ENCODE assay signal across 13 mouse cellular contexts in genomic region chr2:170526513-170526912, GRCm38 (mm10). TPM values are rescaled to one million over a fixed set of nuclear protein-coding genes. Genes with fewer than 3 reads are reported as not detected.
DNase-seq lines count a peak whose midpoint lies in the region; ATAC-seq lines count a peak whose summit lies in the region.
"Had no signal": no experiment of that assay in that cellular context is flagged by ENCODE, and none has a peak within 500 bp of the region (broad histone marks: within the 10 kb centered on the region; RNA-seq: fewer than 3 reads in every experiment).

No protein-coding gene starts in this region.

- H3K4me2 ChIP-seq in embryonic facial prominence, embryonic 14.5 days (ENCODE audit: low read depth, low read length) = no peak overlapping the region
- H3K4me2 ChIP-seq in embryonic facial prominence, embryonic 15.5 days (replicated peaks) = no peak overlapping the region
- no peak overlapping the region for H3K4me2 ChIP-seq in stomach, embryonic 15.5 days
- H3K4me2 ChIP-seq: hindbrain, embryonic 12.5 days; intestine, embryonic 15.5 days had no signal

- H3K36me3 ChIP-seq in embryonic facial prominence, embryonic 14.5 days (ENCODE audit: control insufficient read depth, insufficient read depth, low read length) = no peaks in the 10 kb centered on the region
- H3K36me3 ChIP-seq in embryonic facial prominence, embryonic 10.5 days (replicated peaks) = no peaks in the 10 kb centered on the region
- no peaks in the 10 kb centered on the region for H3K36me3 ChIP-seq in embryonic facial prominence, embryonic 15.5 days
- no peaks in the 10 kb centered on the region for H3K36me3 ChIP-seq in stomach, embryonic 15.5 days
- H3K36me3 ChIP-seq: hindbrain, embryonic 12.5 days; intestine, embryonic 15.5 days had no signal

- no peak overlapping the region for H3K27ac ChIP-seq in embryonic facial prominence, embryonic 14.5 days (replicated peaks; ENCODE audit: low read depth, low read length)
- H3K27ac ChIP-seq in embryonic facial prominence, embryonic 10.5 days (replicated peaks) = no peak overlapping the region
- no peak overlapping the region for H3K27ac ChIP-seq in embryonic facial prominence, embryonic 15.5 days (replicated peaks)
- H3K27ac ChIP-seq in stomach, embryonic 15.5 days = no peak overlapping the region
- H3K27ac ChIP-seq: hindbrain, embryonic 12.5 days; intestine, embryonic 15.5 days; liver, embryonic 14.5 days had no signal

- H3K4me3 ChIP-seq in embryonic facial prominence, embryonic 14.5 days (ENCODE audit: low read depth, low read length) = no peak overlapping the region
- no peak overlapping the region for H3K4me3 ChIP-seq in embryonic facial prominence, embryonic 10.5 days
- no peak overlapping the region for H3K4me3 ChIP-seq in embryonic facial prominence, embryonic 15.5 days (replicated peaks)
- no peak overlapping the region for H3K4me3 ChIP-seq in stomach, embryonic 15.5 days (replicated peaks)
- H3K4me3 ChIP-seq: hindbrain, embryonic 12.5 days; intestine, embryonic 15.5 days had no signal

- WGBS in embryonic facial prominence, embryonic 14.5 days = 81% methylated on average over 8 of the region's 8 CpGs
- 92% methylated on average over 8 of the region's 8 CpGs for WGBS in embryonic facial prominence, embryonic 10.5 days
- 77% methylated on average over 8 of the region's 8 CpGs for WGBS in embryonic facial prominence, embryonic 15.5 days
- 76% methylated on average over 8 of the region's 8 CpGs for WGBS in stomach, embryonic 15.5 days

- H3K9me3 ChIP-seq in embryonic facial prominence, embryonic 14.5 days (ENCODE audit: control insufficient read depth, low read length) = no peaks in the 10 kb centered on the region
- no peaks in the 10 kb centered on the region for H3K9me3 ChIP-seq in embryonic facial prominence, embryonic 10.5 days
- H3K9me3 ChIP-seq in embryonic facial prominence, embryonic 15.5 days (replicated peaks) = no peaks in the 10 kb centered on the region
- no peaks in the 10 kb centered on the region for H3K9me3 ChIP-seq in stomach, embryonic 15.5 days
- H3K9me3 ChIP-seq: hindbrain, embryonic 12.5 days; intestine, embryonic 15.5 days had no signal

- DNase-seq in embryonic facial prominence, embryonic 14.5 days (ENCODE audit: low spot score) = peak; percentile 36
- no peak for DNase-seq in embryonic facial prominence, embryonic 10.5 days (ENCODE audit: low spot score)
- peak; percentile 66 to 73 for DNase-seq in lung, adult 18-20 months
- no peak for DNase-seq in lung, postnatal 14 days
- DNase-seq in right cerebral cortex, postnatal 14 days = no peak
- no peak for DNase-seq in c-Kit-positive CD71-positive TER-119-positive erythroid progenitor cells, embryonic 14.5 days (ENCODE audit: low spot score)
- DNase-seq: cerebellum, adult 8-10 months; thymus, adult 18-20 months had no signal

- no peaks in the 10 kb centered on the region for H3K27me3 ChIP-seq in embryonic facial prominence, embryonic 14.5 days (replicated peaks; ENCODE audit: control insufficient read depth, insufficient read depth, low read length)
- no peaks in the 10 kb centered on the region for H3K27me3 ChIP-seq in embryonic facial prominence, embryonic 10.5 days (replicated peaks; ENCODE audit: low read depth, poor library complexity, severe bottlenecking)
- no peaks in the 10 kb centered on the region for H3K27me3 ChIP-seq in embryonic facial prominence, embryonic 15.5 days
- no peaks in the 10 kb centered on the region for H3K27me3 ChIP-seq in stomach, embryonic 15.5 days (replicated peaks)
- H3K27me3 ChIP-seq: hindbrain, embryonic 12.5 days; intestine, embryonic 15.5 days had no signal

- no peaks in the 10 kb centered on the region for H3K4me1 ChIP-seq in embryonic facial prominence, embryonic 14.5 days (ENCODE audit: control insufficient read depth, insufficient read depth, low read length)
- no peaks in the 10 kb centered on the region for H3K4me1 ChIP-seq in embryonic facial prominence, embryonic 10.5 days
- H3K4me1 ChIP-seq in embryonic facial prominence, embryonic 15.5 days = no peaks in the 10 kb centered on the region
- no peaks in the 10 kb centered on the region for H3K4me1 ChIP-seq in stomach, embryonic 15.5 days
- H3K4me1 ChIP-seq: hindbrain, embryonic 12.5 days; intestine, embryonic 15.5 days had no signal

- peak; percentile 44; the same call in 1 of the 2 replicates for ATAC-seq in embryonic facial prominence, embryonic 14.5 days (ENCODE audit: low read depth)
- ATAC-seq in embryonic facial prominence, embryonic 15.5 days (ENCODE audit: insufficient number of reproducible peaks, low FRiP score, low TSS enrichment, low read depth) = peak; percentile 57; the same call in 1 of the 2 replicates
- ATAC-seq in stomach, embryonic 15.5 days (ENCODE audit: insufficient read depth, low FRiP score, low read depth) = peak; percentile 73; the same call in 1 of the 2 replicates
- ATAC-seq: intestine, embryonic 15.5 days had no signal

- H3K9ac ChIP-seq in embryonic facial prominence, embryonic 14.5 days (ENCODE audit: low read depth, low read length) = no peak overlapping the region
- no peak overlapping the region for H3K9ac ChIP-seq in embryonic facial prominence, embryonic 15.5 days
- H3K9ac ChIP-seq in stomach, embryonic 15.5 days = no peak overlapping the region
- H3K9ac ChIP-seq: hindbrain, embryonic 12.5 days; intestine, embryonic 15.5 days; liver, embryonic 14.5 days had no signal

RNA-seq across cellular contexts. Expression of gene Cyp24a1, which starts 29.6 kb away (rescaled TPM):
- not detected in 2 replicates for polyA plus RNA-seq in embryonic facial prominence, embryonic 14.5 days (2014; fragmentation: Nextera tagmentation; extraction: Ambion mirVana)
- polyA plus RNA-seq in embryonic facial prominence, embryonic 10.5 days (2016; fragmentation: Nextera tagmentation; extraction: Ambion mirVana) = not detected in 2 replicates
- 0.09 and 0.17 TPM in 2 replicates for polyA plus RNA-seq in embryonic facial prominence, embryonic 15.5 days (2015; fragmentation: Nextera tagmentation; extraction: Ambion mirVana)
- not detected in 2 replicates for polyA plus RNA-seq in stomach, embryonic 15.5 days (2015; fragmentation: Nextera tagmentation; extraction: Ambion mirVana)
- polyA plus RNA-seq: hindbrain, embryonic 12.5 days; intestine, embryonic 15.5 days; liver, embryonic 14.5 days had no signal

RNA-seq across cellular contexts. Expression of gene Pfdn4, which starts 30.3 kb away (rescaled TPM):
- 82.4 and 87.6 TPM in 2 replicates for polyA plus RNA-seq in embryonic facial prominence, embryonic 14.5 days (2014; fragmentation: Nextera tagmentation; extraction: Ambion mirVana)
- polyA plus RNA-seq in embryonic facial prominence, embryonic 10.5 days (2016; fragmentation: Nextera tagmentation; extraction: Ambion mirVana) = 91.9 and 96.9 TPM in 2 replicates
- 71.4 and 72.6 TPM in 2 replicates for polyA plus RNA-seq in embryonic facial prominence, embryonic 15.5 days (2015; fragmentation: Nextera tagmentation; extraction: Ambion mirVana)
- 68.8 and 74.0 TPM in 2 replicates for polyA plus RNA-seq in stomach, embryonic 15.5 days (2015; fragmentation: Nextera tagmentation; extraction: Ambion mirVana)

Comparison
In these comparisons a context has a peak if more than half of its experiments do, and no peak if none do; other contexts are left out.
1. DNase-seq: peak in embryonic facial prominence, embryonic 14.5 days (single experiment) and lung, adult 18-20 months (2 of 2); none in embryonic facial prominence, embryonic 10.5 days (single experiment), lung, postnatal 14 days (single experiment), right cerebral cortex, postnatal 14 days (single experiment) and c-Kit-positive CD71-positive TER-119-positive erythroid progenitor cells, embryonic 14.5 days (single experiment).
2. Peak in every context shown above with its lines, with median percentiles within 50 percentile points of each other: ATAC-seq.